Mouse (Mus musculus) kidney, embryonic 14.5 days (tissue): ENCODE results near the gene Gigyf1. TPM values are rescaled to one million over a fixed set of nuclear protein-coding genes. Genes with fewer than 3 reads are reported as not detected.

Source experiments
- ATAC-seq: fragments of 200-750 bp; cut with Nextera tagmentation; 2 replicates; pipeline ENCODE4 v1.8.0; 2017; ENCODE audit warnings: moderate number of reproducible peaks, mild to moderate bottlenecking, moderate TSS enrichment, moderate library complexity; ENCODE audit not compliant: low FRiP score, low TSS enrichment
- H3K27ac ChIP-seq: fragments of 300-500 bp; sonication (generic); 2 replicates; pipeline ENCODE4 v1.5.1; 2014; ENCODE audit warnings: low read depth, mild to moderate bottlenecking, low read length, moderate library complexity, mixed read lengths
- H3K27me3 ChIP-seq: fragments of 300-500 bp; sonication (generic); 2 replicates; pipeline ENCODE4 v1.6.1; 2014; ENCODE audit warnings: mild to moderate bottlenecking, low read length; ENCODE audit not compliant: control insufficient read depth, insufficient read depth
- H3K36me3 ChIP-seq: fragments of 300-500 bp; sonication (generic); 2 replicates; pipeline ENCODE4 v1.6.1; 2014; ENCODE audit warnings: low read length, mixed read lengths; ENCODE audit not compliant: control insufficient read depth, insufficient read depth
- H3K4me1 ChIP-seq: fragments of 300-500 bp; sonication (generic); 2 replicates; pipeline ENCODE4 v1.6.1; 2014; ENCODE audit warnings: low read length, mixed read lengths; ENCODE audit not compliant: control insufficient read depth, insufficient read depth
- H3K4me2 ChIP-seq: fragments of 300-500 bp; sonication (generic); replicated peaks from 2 replicates; pipeline ENCODE4 v1.6.1; 2014; ENCODE audit warnings: low read depth, mild to moderate bottlenecking, low read length
- H3K4me3 ChIP-seq: fragments of 300-500 bp; sonication (generic); 2 replicates; pipeline ENCODE4 v1.5.1; 2014; ENCODE audit warnings: mild to moderate bottlenecking, low read length
- H3K9ac ChIP-seq: fragments of 300-500 bp; sonication (generic); 2 replicates; pipeline ENCODE4 v1.6.1; 2014; ENCODE audit warnings: low read depth, mild to moderate bottlenecking, low read length, moderate library complexity
- H3K9me3 ChIP-seq: fragments of 300-500 bp; sonication (generic); 2 replicates; pipeline ENCODE4 v1.6.1; 2016; ENCODE audit warnings: low read length; ENCODE audit not compliant: control insufficient read depth
- WGBS: fragments of 180-500 bp; shearing (Covaris S2); extraction: QIAGEN DNeasy Blood & Tissue Kit; methylation state at CpG from one replicate; pipeline ENCODE4 v1.1.7; 2014; 5-methylcytosine and 5-hydroxymethylcytosine counted together
- polyA plus RNA-seq: library from polyadenylated mRNA; unstranded; fragments of >200 nt; fragmentation: Nextera tagmentation; extraction: Ambion mirVana; gene quantifications from 2 replicates; pipeline ENCODE4 v1.2.1, GENCODE M21; 2014

Gigyf1 gene
- polyA plus RNA-seq, 1 experiment from 2014 or later: 16.0 TPM

DNA sequence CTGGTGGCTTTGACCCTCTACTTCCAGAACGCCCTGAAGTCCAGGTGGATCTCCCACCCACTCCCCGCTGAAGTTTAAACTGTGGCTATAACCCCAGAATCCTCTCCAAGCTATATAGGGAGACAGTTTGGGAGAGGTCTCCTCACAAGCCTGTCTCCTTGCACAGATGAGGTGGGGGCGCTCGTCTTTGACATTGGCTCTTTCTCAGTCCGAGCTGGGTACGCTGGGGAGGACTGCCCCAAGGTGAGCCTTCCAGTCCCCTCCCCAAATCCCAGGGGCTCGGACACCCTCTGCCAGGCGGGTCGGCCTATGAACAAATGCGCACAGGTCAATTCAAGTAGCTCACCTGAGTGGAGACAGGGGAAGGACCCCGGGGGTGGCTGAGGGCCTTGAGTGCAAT, 35.5 kb downstream of the Gigyf1 start:
- Histone ChIP-seq H3K9ac (no peak overlapping the region), H3K36me3 (no peaks in the 10 kb centered on the region), H3K27me3 (peaks cover 10% of the 10 kb centered on the region; the same call in 1 of the 2 replicates), H3K27ac (no peak overlapping the region), H3K4me2 (no peak overlapping the region), H3K9me3 (no peaks in the 10 kb centered on the region), H3K4me1 (no peaks in the 10 kb centered on the region), H3K4me3 (no peak overlapping the region)
- peak; percentile 20; the same call in 1 of the 2 replicates for ATAC-seq
- WGBS: 42% methylated on average over 11 of the region's 11 CpGs

- Histone ChIP-seq H3K27me3 (no peaks in the 10 kb centered on the region), H3K9ac (no peak overlapping the region), H3K36me3 (no peaks in the 10 kb centered on the region), H3K4me3 (no peak overlapping the region), H3K4me2 (no peak overlapping the region), H3K27ac (no peak overlapping the region), H3K4me1 (no peaks in the 10 kb centered on the region), H3K9me3 (no peaks in the 10 kb centered on the region)
- no peak for ATAC-seq
- WGBS: 76% methylated on average over 6 of the region's 6 CpGs
Measured at GRCm38 (mm10) chr5:137561556-137561955, 43.2 kb downstream of the Gigyf1 start.

GRCm38 (mm10) chr5:137562965-137563364, 44.6 kb downstream of the Gigyf1 start:
- Histone ChIP-seq H3K4me2 (no peak overlapping the region), H3K27me3 (no peaks in the 10 kb centered on the region), H3K36me3 (no peaks in the 10 kb centered on the region), H3K9me3 (no peaks in the 10 kb centered on the region), H3K4me3 (no peak overlapping the region), H3K4me1 (no peaks in the 10 kb centered on the region), H3K9ac (no peak overlapping the region), H3K27ac (no peak overlapping the region)
- 70% methylated on average over 10 of the region's 10 CpGs for WGBS
- no peak for ATAC-seq

GRCm38 (mm10) chr5:137565744-137566143, 47.4 kb downstream of the Gigyf1 start:
- Histone ChIP-seq H3K27ac (no peak overlapping the region), H3K9ac (no peak overlapping the region), H3K4me3 (no peak overlapping the region), H3K4me1 (no peaks in the 10 kb centered on the region), H3K36me3 (no peaks in the 10 kb centered on the region), H3K9me3 (no peaks in the 10 kb centered on the region), H3K4me2 (no peak overlapping the region), H3K27me3 (no peaks in the 10 kb centered on the region)
- no peak for ATAC-seq
- 69% methylated on average over 6 of the region's 6 CpGs for WGBS

- Histone ChIP-seq H3K36me3 (no peaks in the 10 kb centered on the region), H3K4me2 (no peak overlapping the region), H3K9me3 (no peaks in the 10 kb centered on the region), H3K4me3 (no peak overlapping the region), H3K9ac (no peak overlapping the region), H3K27me3 (no peaks in the 10 kb centered on the region), H3K4me1 (no peaks in the 10 kb centered on the region), H3K27ac (no peak overlapping the region)
- 96% methylated on average over 5 of the region's 5 CpGs for whole genome bisulfite sequencing
- no peak for ATAC-seq
Measured at GRCm38 (mm10) chr5:137566416-137566815, 48.1 kb downstream of the Gigyf1 start.

DNA sequence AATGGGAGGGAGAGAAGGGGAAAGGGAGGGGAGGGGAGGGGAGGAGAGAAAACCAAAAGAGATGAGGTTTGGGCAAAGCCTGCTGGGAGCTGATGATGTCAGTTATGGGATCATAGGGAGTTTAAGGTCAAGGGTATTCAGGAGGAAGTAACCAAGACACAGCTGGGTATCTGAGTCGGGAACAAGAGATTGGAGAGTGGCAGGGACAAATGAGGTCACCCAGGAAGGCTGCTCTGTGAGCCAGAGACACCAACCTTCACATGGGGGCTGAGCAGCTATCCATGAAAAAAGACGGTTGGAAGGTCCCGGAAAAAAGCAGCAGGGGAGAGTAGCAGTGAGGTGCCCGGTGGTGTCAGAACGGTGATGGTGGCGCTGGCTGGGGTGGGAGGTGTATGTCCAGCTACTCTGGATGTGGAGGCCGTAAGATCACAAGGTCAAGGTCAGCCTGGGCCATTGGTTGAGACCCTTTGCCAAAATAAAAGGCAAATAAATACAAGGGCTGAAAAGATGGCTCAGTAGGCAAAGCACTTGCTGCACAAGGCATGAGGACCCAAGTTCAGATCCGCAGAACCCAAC, 50.0 kb downstream of the Gigyf1 start:
- H3K9ac ChIP-seq: no peak overlapping the region
- no peak for ATAC-seq
- no peak overlapping the region for H3K4me2 ChIP-seq
- 79% methylated on average over 8 of the region's 8 CpGs for WGBS
- H3K27ac ChIP-seq: no peak overlapping the region
- H3K4me3 ChIP-seq: no peak overlapping the region
- no peaks in the 10 kb centered on the region for H3K27me3 ChIP-seq
- no peaks in the 10 kb centered on the region for H3K36me3 ChIP-seq
- H3K4me1 ChIP-seq: no peaks in the 10 kb centered on the region
- H3K9me3 ChIP-seq: no peaks in the 10 kb centered on the region

- Histone ChIP-seq H3K9ac (no peak overlapping the region), H3K4me2 (no peak overlapping the region), H3K36me3 (no peaks in the 10 kb centered on the region), H3K27ac (no peak overlapping the region), H3K27me3 (no peaks in the 10 kb centered on the region; the same call in 1 of the 2 replicates), H3K9me3 (no peaks in the 10 kb centered on the region), H3K4me3 (no peak overlapping the region), H3K4me1 (no peaks in the 10 kb centered on the region)
- WGBS: 68% methylated on average over 12 of the region's 12 CpGs
- ATAC-seq: no peak; the same call in 1 of the 2 replicates
Measured at GRCm38 (mm10) chr5:137569031-137569430, 50.7 kb downstream of the Gigyf1 start.

DNA sequence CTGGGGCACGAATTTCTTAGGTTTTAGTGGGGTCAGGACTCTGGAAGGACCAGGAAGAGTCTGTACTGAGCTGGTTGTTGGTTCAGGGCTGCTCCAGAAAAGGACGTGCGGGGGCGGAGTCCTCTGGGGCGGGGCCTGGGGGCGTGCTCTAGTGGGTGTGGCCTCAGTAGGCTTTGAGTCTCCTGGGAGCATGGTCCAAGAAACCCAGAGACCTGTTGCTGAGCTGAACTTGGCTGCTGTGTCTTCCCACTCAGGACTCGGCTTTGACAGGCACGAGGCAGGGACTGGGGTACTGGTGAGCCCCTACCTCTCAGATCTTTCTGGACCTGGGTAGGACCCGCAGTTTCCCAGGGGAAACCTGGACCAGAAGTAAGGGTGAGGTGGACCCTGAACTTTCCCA, 51.3 kb downstream of the Gigyf1 start, which contains the start of gene Tfr2:
Gene Tfr2, plus strand, starts transcription at position 176 of the 400 bp plus-strand sequence.
- no peak within 1 kb of the TSS for H3K4me2 ChIP-seq
- 30% methylated on average over 9 of the region's 9 CpGs for WGBS
- H3K4me1 ChIP-seq: no peaks in the 10 kb centered on the region
- no peak within 1 kb of the TSS for H3K4me3 ChIP-seq
- peaks cover 3% of the 10 kb centered on the region; the same call in 1 of the 2 replicates for H3K27me3 ChIP-seq
- no peaks in the 10 kb centered on the region for H3K9me3 ChIP-seq
- H3K9ac ChIP-seq: no peak within 1 kb of the TSS
- H3K27ac ChIP-seq: no peak within 1 kb of the TSS
- no peak for ATAC-seq
- no peaks in the 10 kb centered on the region for H3K36me3 ChIP-seq

DNA sequence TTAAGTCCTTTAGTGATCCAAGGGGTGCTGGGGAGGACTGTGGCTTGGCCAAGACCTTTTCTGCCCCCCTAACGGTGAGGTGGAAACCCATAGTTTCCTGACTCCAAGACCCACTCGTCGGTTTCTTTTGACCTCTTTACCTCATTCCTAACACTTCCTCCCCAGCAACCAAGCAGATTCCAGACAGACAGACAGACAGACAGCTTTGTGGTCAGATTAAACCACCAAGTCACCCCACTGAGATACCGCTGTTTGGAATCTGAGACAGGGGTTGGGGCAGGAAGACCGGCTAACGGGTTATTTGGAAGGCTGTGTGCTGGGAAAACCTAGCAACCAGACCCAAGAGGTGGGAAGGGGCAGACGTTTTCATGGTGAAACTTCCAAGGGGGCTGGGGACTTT, 51.8 kb downstream of the Gigyf1 start:
- H3K4me2 ChIP-seq: no peak overlapping the region
- no peak for ATAC-seq
- H3K4me3 ChIP-seq: no peak overlapping the region
- H3K4me1 ChIP-seq: no peaks in the 10 kb centered on the region
- no peak overlapping the region for H3K27ac ChIP-seq
- no peak overlapping the region for H3K9ac ChIP-seq
- H3K9me3 ChIP-seq: peaks cover 2% of the 10 kb centered on the region; the same call in 1 of the 2 replicates
- WGBS: 49% methylated on average over 7 of the region's 7 CpGs
- peaks cover 3% of the 10 kb centered on the region; the same call in 1 of the 2 replicates for H3K27me3 ChIP-seq
- H3K36me3 ChIP-seq: no peaks in the 10 kb centered on the region
